Mouse (Mus musculus) hindbrain, embryonic 12.5 days (tissue): Measurements from ENCODE around the gene Tnfsf12. TPM values are rescaled to one million over a fixed set of nuclear protein-coding genes. Genes with fewer than 3 reads are reported as not detected.

Experiments
- ATAC-seq: fragments of 200-750 bp; cut with Nextera tagmentation; 2 replicates; pipeline ENCODE4 v1.8.0; 2017; ENCODE audit warnings: moderate TSS enrichment; ENCODE audit not compliant: low FRiP score
- H3K27ac ChIP-seq: fragments of 300-500 bp; sonication (generic); 2 replicates; pipeline ENCODE4 v1.5.1; 2016; ENCODE audit warnings: mild to moderate bottlenecking
- H3K27me3 ChIP-seq: fragments of 300-500 bp; sonication (generic); 2 replicates; pipeline ENCODE4 v1.6.1; 2016; ENCODE audit warnings: mild to moderate bottlenecking
- H3K36me3 ChIP-seq: fragments of 300-500 bp; sonication (generic); 2 replicates; pipeline ENCODE4 v1.6.1; 2016; ENCODE audit warnings: mild to moderate bottlenecking
- H3K4me1 ChIP-seq: fragments of 300-500 bp; sonication (generic); 2 replicates; pipeline ENCODE4 v1.6.1; 2016
- H3K4me2 ChIP-seq: fragments of 300-500 bp; sonication (generic); replicated peaks from 2 replicates; pipeline ENCODE4 v1.6.1; 2016; ENCODE audit warnings: mild to moderate bottlenecking
- H3K4me3 ChIP-seq: fragments of 300-500 bp; sonication (generic); 2 replicates; pipeline ENCODE4 v1.5.1; 2016; ENCODE audit warnings: mild to moderate bottlenecking
- H3K9ac ChIP-seq: fragments of 300-500 bp; sonication (generic); 2 replicates; pipeline ENCODE4 v1.6.1; 2016; ENCODE audit warnings: mild to moderate bottlenecking, moderate library complexity
- H3K9me3 ChIP-seq: fragments of 300-500 bp; sonication (generic); replicated peaks from 2 replicates; pipeline ENCODE4 v1.6.1; 2016; ENCODE audit warnings: mild to moderate bottlenecking
- WGBS: fragments of 180-500 bp; shearing (Covaris S2); methylation state at CpG from one replicate; pipeline ENCODE4 v1.1.7; 2016; 5-methylcytosine and 5-hydroxymethylcytosine counted together
- polyA plus RNA-seq: library from polyadenylated mRNA; unstranded; fragments of >200 nt; fragmentation: Nextera tagmentation; extraction: Ambion mirVana; gene quantifications from 2 replicates; pipeline ENCODE4 v1.2.1, GENCODE M21; 2016

The Tnfsf12 gene
- polyA plus RNA-seq, 1 experiment from 2014 or later: 3.1 TPM

- H3K36me3 ChIP-seq: 0 out of 2 replicates have a peak, but pooled peaks cover 4% of the 10 kb centered on the region
- 80% methylated on average over 6 of the region's 6 CpGs for WGBS
- no peak overlapping the region for H3K4me2 ChIP-seq
- H3K27me3 ChIP-seq: peaks cover 4% of the 10 kb centered on the region
- H3K9ac ChIP-seq: no peak overlapping the region
- H3K4me1 ChIP-seq: peaks cover 23% of the 10 kb centered on the region
- ATAC-seq: no peak
- H3K4me3 ChIP-seq: no peak overlapping the region
- no peak overlapping the region for H3K27ac ChIP-seq
- H3K9me3 ChIP-seq: no peaks in the 10 kb centered on the region
These were observed 10.7 kb downstream of the Tnfsf12 start for GRCm38 (mm10) chr11:69684936-69685335.

- WGBS: 83% methylated on average over 12 of the region's 12 CpGs
- H3K36me3 ChIP-seq: peaks cover 8% of the 10 kb centered on the region; the same call in 1 of the 2 replicates
These were observed 11.4 kb downstream of the Tnfsf12 start for GRCm38 (mm10) chr11:69684128-69684745.

DNA sequence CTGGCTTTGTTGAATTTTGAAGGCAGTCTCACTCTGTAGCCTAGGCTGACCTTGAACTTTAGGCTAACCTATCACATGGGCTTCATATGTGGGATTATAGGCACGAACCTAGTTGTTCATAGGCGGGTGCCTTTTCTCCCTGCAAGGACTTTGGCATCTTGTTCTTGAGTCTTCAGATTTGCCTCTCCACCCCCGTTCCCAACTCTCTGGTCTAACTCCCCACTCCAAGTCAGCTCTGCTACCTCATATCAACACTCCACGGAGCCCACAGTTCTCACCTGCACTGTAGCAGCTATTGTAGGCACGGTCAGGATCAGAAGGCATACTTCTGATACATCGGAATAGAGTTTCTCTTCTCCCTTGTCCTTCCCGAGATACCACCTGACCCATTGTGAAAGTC, 12.1 kb downstream of the Tnfsf12 start:
- no peaks in the 10 kb centered on the region for H3K9me3 ChIP-seq
- no peak overlapping the region for H3K4me2 ChIP-seq
- 79% methylated on average over 7 of the region's 7 CpGs for WGBS
- no peak overlapping the region for H3K27ac ChIP-seq
- peaks cover 27% of the 10 kb centered on the region for H3K4me1 ChIP-seq
- no peak overlapping the region for H3K4me3 ChIP-seq
- no peak for ATAC-seq
- H3K27me3 ChIP-seq: peaks cover 4% of the 10 kb centered on the region
- H3K36me3 ChIP-seq: peaks cover 13% of the 10 kb centered on the region
- no peak overlapping the region for H3K9ac ChIP-seq

More at GRCm38 (mm10) chr11:69684128-69684745, 11.4 kb downstream of the Tnfsf12 start:
- ATAC-seq: no peak
- H3K4me2 ChIP-seq: no peak overlapping the region
- H3K4me1 ChIP-seq: peaks cover 27% of the 10 kb centered on the region
- H3K9me3 ChIP-seq: no peaks in the 10 kb centered on the region
- no peak overlapping the region for H3K4me3 ChIP-seq
- H3K9ac ChIP-seq: no peak overlapping the region
- no peak overlapping the region for H3K27ac ChIP-seq
- peaks cover 4% of the 10 kb centered on the region for H3K27me3 ChIP-seq

GRCm38 (mm10) chr11:69682840-69683533, 12.7 kb downstream of the Tnfsf12 start:
- peak overlapping the region; percentile 25; the same call in 1 of the 2 replicates for H3K9ac ChIP-seq
- peaks cover 19% of the 10 kb centered on the region for H3K36me3 ChIP-seq
- H3K4me1 ChIP-seq: peaks cover 27% of the 10 kb centered on the region
- ATAC-seq: peak; percentile 51
- WGBS: 26% methylated on average over 12 of the region's 12 CpGs
- peak overlapping the region; percentile 90 for H3K4me2 ChIP-seq
- H3K27me3 ChIP-seq: peaks cover 4% of the 10 kb centered on the region
- no peaks in the 10 kb centered on the region for H3K9me3 ChIP-seq
- 0 out of 2 replicates have a peak overlapping the region, but pooled peaks have one; percentile 94 for H3K27ac ChIP-seq
- peak overlapping the region; percentile 55; the same call in 1 of the 2 replicates for H3K4me3 ChIP-seq

GRCm38 (mm10) chr11:69682209-69682839, 13.3 kb downstream of the Tnfsf12 start:
- no peaks in the 10 kb centered on the region for H3K9me3 ChIP-seq
- peaks cover 27% of the 10 kb centered on the region for H3K4me1 ChIP-seq
- peaks cover 26% of the 10 kb centered on the region for H3K36me3 ChIP-seq
- peaks cover 4% of the 10 kb centered on the region for H3K27me3 ChIP-seq
- peak overlapping the region; percentile 94 for H3K27ac ChIP-seq
- H3K9ac ChIP-seq: peak overlapping the region; percentile 88
- peak; percentile 23; the same call in 1 of the 2 replicates for ATAC-seq
- H3K4me3 ChIP-seq: peak overlapping the region; percentile 55
- peak overlapping the region; percentile 90 for H3K4me2 ChIP-seq
- WGBS: 28% methylated on average over 24 of the region's 24 CpGs

DNA sequence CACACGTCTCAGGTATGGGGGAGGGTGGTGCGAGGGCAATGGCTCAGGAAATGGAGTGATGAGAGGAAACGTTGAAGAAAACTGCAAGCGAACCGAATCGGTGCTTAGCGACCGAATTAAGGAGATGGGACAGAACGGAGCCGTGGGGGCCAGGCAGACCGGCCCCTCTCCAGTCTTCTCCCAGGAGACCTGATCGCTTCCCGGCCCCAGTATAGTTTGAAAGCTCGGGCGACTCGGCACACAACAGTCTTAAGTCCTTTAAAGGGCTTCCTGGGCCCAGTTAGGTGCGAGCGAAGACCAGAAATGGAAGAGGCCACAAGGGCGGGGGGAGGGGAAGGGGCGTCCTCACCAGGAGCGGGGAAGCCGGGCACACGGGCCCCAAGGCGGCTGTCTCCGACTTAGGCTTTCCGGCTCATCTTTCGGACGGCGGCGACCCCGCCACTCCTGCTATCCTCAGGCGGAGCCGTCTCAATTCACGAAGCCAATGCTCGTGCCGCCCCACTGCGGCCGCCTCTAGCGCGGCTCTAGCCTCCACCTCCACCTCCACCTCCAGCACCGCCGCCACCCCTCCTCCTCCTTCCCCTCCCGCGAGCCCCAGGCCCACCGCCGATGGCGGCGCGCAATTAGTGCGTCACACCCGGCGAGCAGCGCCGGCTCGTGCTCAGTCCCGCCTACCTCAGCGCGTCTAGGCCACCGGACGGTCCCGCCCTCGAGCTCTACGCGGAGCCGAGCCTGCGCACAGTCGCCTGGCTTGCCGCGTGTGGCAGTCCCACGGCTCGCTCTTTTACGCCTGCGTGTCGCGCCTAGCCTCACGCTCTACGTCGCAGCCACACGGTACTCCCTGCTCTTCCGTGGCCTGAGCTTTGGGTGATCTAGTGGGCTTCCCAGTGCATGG, 14.1 kb downstream of the Tnfsf12 start, which contains the start of gene Senp3:
TSS of gene Senp3 (minus strand) at position 771 of the 895 bp plus-strand sequence.
- H3K4me2 ChIP-seq: peak within 1 kb of the TSS; percentile 90
- H3K36me3 ChIP-seq: peaks cover 32% of the 10 kb centered on the region
- H3K27me3 ChIP-seq: peaks cover 4% of the 10 kb centered on the region
- H3K4me3 ChIP-seq: peak within 1 kb of the TSS; percentile 55
- under 1% methylated on average over 71 of the region's 80 CpGs for WGBS
- peaks cover 24% of the 10 kb centered on the region for H3K4me1 ChIP-seq
- peak; percentile 95 for ATAC-seq
- peak within 1 kb of the TSS; percentile 88 for H3K9ac ChIP-seq
- peak within 1 kb of the TSS; percentile 94 for H3K27ac ChIP-seq
- H3K9me3 ChIP-seq: no peaks in the 10 kb centered on the region

DNA sequence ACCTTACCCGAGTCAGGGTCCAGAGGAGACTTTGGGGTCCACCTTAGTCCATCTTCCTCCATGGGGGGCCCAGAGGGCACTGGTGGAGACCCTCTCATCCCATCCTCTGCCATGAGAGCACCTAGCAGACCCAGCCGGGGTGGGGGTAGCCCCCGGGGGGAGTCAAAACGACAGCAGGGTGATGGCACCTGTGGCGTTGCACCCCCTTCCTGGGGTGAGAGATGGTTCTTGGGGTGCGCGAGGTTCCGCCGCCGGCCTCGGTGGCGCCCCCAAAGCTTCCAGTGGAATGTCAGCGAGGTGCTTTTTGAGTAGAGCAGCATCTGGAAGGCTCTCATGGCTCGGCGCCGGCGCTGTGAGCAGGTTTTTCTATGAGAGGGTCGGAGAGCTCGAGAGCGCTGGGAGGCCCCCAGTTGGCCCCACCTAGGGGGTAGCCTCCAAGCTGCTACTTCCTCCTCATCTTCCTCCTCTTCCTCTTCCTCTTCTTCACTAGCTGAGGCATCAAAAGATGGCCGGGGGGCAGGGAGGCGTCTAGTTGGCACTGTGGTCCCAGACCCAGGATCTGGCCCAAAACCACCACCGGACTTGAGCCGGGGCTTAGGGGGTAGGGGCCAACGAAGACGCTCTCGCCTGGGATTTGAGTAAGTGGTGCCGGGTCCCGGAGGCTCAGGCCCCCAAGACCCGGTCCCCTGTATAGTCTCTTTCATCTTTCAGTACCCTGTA, 15.4 kb downstream of the Tnfsf12 start:
- Histone ChIP-seq H3K4me1 (peaks cover 21% of the 10 kb centered on the region), H3K9ac (peak overlapping the region; percentile 15), H3K27ac (no peak overlapping the region), H3K9me3 (no peaks in the 10 kb centered on the region), H3K4me3 (peak overlapping the region; percentile 55), H3K4me2 (peak overlapping the region; percentile 90), H3K27me3 (peaks cover 4% of the 10 kb centered on the region), H3K36me3 (peaks cover 45% of the 10 kb centered on the region)
- 92% methylated on average over 29 of the region's 30 CpGs for WGBS
- ATAC-seq: no peak

DNA sequence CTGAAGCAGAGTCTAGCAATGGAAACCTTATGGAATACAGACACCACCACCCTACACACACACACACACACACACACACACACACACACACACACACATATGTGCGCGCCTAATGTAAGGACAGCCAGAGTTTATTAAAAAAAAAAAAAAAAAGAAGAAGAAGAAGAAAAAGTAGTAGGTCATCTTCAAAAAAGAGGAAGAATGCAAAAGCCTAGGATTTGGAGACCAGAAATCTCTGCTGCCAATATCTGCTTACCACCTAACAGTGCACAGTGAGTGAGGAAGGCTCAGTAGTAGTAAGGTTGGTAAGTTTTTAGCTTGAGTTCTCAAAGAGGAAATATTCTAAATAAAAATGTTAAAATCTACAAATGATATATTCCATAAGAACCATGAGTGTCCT, 16.5 kb downstream of the Tnfsf12 start:
- ATAC-seq: no peak
- Histone ChIP-seq H3K4me1 (peaks cover 21% of the 10 kb centered on the region), H3K4me3 (no peak overlapping the region), H3K4me2 (no peak overlapping the region), H3K27ac (no peak overlapping the region), H3K27me3 (no peaks in the 10 kb centered on the region; the same call in 1 of the 2 replicates), H3K9ac (no peak overlapping the region), H3K9me3 (no peaks in the 10 kb centered on the region), H3K36me3 (peaks cover 56% of the 10 kb centered on the region)
- 100% methylated on average over 2 of the region's 2 CpGs for WGBS

- WGBS: under 1% methylated on average over 36 of the region's 36 CpGs
- ATAC-seq: peak; percentile 97
- H3K4me2 ChIP-seq: peak within 1 kb of the TSS; percentile 97
- H3K36me3 ChIP-seq: peaks cover 75% of the 10 kb centered on the region
- peak within 1 kb of the TSS; percentile 96 for H3K27ac ChIP-seq
- peak within 1 kb of the TSS; percentile 89 for H3K4me3 ChIP-seq
- peak within 1 kb of the TSS; percentile 99 for H3K9ac ChIP-seq
- H3K27me3 ChIP-seq: no peaks in the 10 kb centered on the region
- H3K9me3 ChIP-seq: no peaks in the 10 kb centered on the region
- peaks cover 30% of the 10 kb centered on the region for H3K4me1 ChIP-seq
These were observed 23.4 kb downstream of the Tnfsf12 start, which contains the start of gene Eif4a1 for GRCm38 (mm10) chr11:69672211-69672706. Gene Eif4a1 (minus strand): TSS chr11:69672423.

- WGBS: under 1% methylated on average over 43 of the region's 43 CpGs
- peaks cover 74% of the 10 kb centered on the region for H3K36me3 ChIP-seq
- ATAC-seq: peak; percentile 30; the same call in 1 of the 2 replicates
These were observed 23.9 kb downstream of the Tnfsf12 start for GRCm38 (mm10) chr11:69671726-69672124.

More at GRCm38 (mm10) chr11:69671726-69672124, 23.9 kb downstream of the Tnfsf12 start:
- Histone ChIP-seq H3K27ac (peak overlapping the region; percentile 96), H3K4me3 (peak overlapping the region; percentile 89), H3K4me1 (peaks cover 30% of the 10 kb centered on the region), H3K9me3 (no peaks in the 10 kb centered on the region), H3K9ac (peak overlapping the region; percentile 99), H3K4me2 (peak overlapping the region; percentile 97), H3K27me3 (no peaks in the 10 kb centered on the region)
